Mouse (Mus musculus): ENCODE measurements around the gene Ect2l. TPM values are rescaled to one million over a fixed set of nuclear protein-coding genes. Genes with fewer than 3 reads are reported as not detected.
"Not testable (repeated sequence)": the region's sequence is repeated elsewhere in the genome, so short reads cannot be mapped to it uniquely, and the experiment has no call there.

The Ect2l gene
- polyA plus RNA-seq, 1 experiment = not detected

GRCm38 (mm10) chr10:18162435-18162971, 48.2 kb downstream of the Ect2l start:
- Histone ChIP-seq H3K4me1 (ENCODE audit: control insufficient read depth, insufficient read depth, insufficient read length, low read length) (no peaks in the 10 kb centered on the region; the same call in 1 of the 2 replicates), H3K27ac (ENCODE audit: insufficient read depth, low read depth, low read length) (no peak overlapping the region), H3K27me3 (ENCODE audit: control insufficient read depth, insufficient read depth, low read length) (no peaks in the 10 kb centered on the region), H3K36me3 (ENCODE audit: control insufficient read depth, insufficient read depth, low read length) (no peaks in the 10 kb centered on the region), H3K4me3 (ENCODE audit: low read depth, low read length) (no peak overlapping the region)
- TF ChIP-seq CTCF (IDR thresholded peaks at IDR 0.05; ENCODE audit: extremely low read depth, insufficient read length, insufficient replicate concordance, low read depth, low read length) = no peak
- no peak for TF ChIP-seq POLR2A (IDR thresholded peaks at IDR 0.05; ENCODE audit: low read depth, low read length)
- 85% methylated on average over 7 of the region's 7 CpGs for WGBS

GRCm38 (mm10) chr10:18147224-18147623, 63.5 kb downstream of the Ect2l start:
- H3K27me3 ChIP-seq (ENCODE audit: control insufficient read depth, insufficient read depth, low read length) = no peaks in the 10 kb centered on the region
- no peak overlapping the region for H3K4me3 ChIP-seq (ENCODE audit: low read depth, low read length)
- WGBS = 69% methylated on average over 3 of the region's 3 CpGs

GRCm38 (mm10) chr10:18142231-18142630, 68.5 kb downstream of the Ect2l start:
- Histone ChIP-seq H3K4me1 (ENCODE audit: control insufficient read depth, insufficient read depth, insufficient read length, low read length) (no peaks in the 10 kb centered on the region), H3K4me3 (ENCODE audit: low read depth, low read length) (no peak overlapping the region), H3K27me3 (ENCODE audit: control insufficient read depth, insufficient read depth, low read length) (no peaks in the 10 kb centered on the region), H3K27ac (ENCODE audit: insufficient read depth, low read depth, low read length) (no peak overlapping the region), H3K36me3 (ENCODE audit: control insufficient read depth, insufficient read depth, low read length) (no peaks in the 10 kb centered on the region)
- 80% methylated on average over 6 of the region's 6 CpGs for WGBS
- no peak for TF ChIP-seq POLR2A (IDR thresholded peaks at IDR 0.05; ENCODE audit: low read depth, low read length)
- no peak for TF ChIP-seq CTCF (IDR thresholded peaks at IDR 0.05; ENCODE audit: extremely low read depth, insufficient read length, insufficient replicate concordance, low read depth, low read length)

More at GRCm38 (mm10) chr10:18147224-18147623, 63.5 kb downstream of the Ect2l start:
- no peaks in the 10 kb centered on the region for H3K4me1 ChIP-seq (ENCODE audit: control insufficient read depth, insufficient read depth, insufficient read length, low read length)
- TF ChIP-seq POLR2A (IDR thresholded peaks at IDR 0.05; ENCODE audit: low read depth, low read length) (no peak), CTCF (IDR thresholded peaks at IDR 0.05; ENCODE audit: extremely low read depth, insufficient read length, insufficient replicate concordance, low read depth, low read length) (no peak)
- no peak overlapping the region for H3K27ac ChIP-seq (ENCODE audit: insufficient read depth, low read depth, low read length)
- H3K36me3 ChIP-seq (ENCODE audit: control insufficient read depth, insufficient read depth, low read length) = no peaks in the 10 kb centered on the region

GRCm38 (mm10) chr10:18141389-18141788, 69.3 kb downstream of the Ect2l start:
- Histone ChIP-seq H3K4me1 (ENCODE audit: control insufficient read depth, insufficient read depth, insufficient read length, low read length) (no peaks in the 10 kb centered on the region), H3K4me3 (ENCODE audit: low read depth, low read length) (no peak overlapping the region), H3K27me3 (ENCODE audit: control insufficient read depth, insufficient read depth, low read length) (no peaks in the 10 kb centered on the region), H3K36me3 (ENCODE audit: control insufficient read depth, insufficient read depth, low read length) (no peaks in the 10 kb centered on the region), H3K27ac (ENCODE audit: insufficient read depth, low read depth, low read length) (no peak overlapping the region)
- TF ChIP-seq POLR2A (IDR thresholded peaks at IDR 0.05; ENCODE audit: low read depth, low read length) (no peak), CTCF (IDR thresholded peaks at IDR 0.05; ENCODE audit: extremely low read depth, insufficient read length, insufficient replicate concordance, low read depth, low read length) (no peak)
- WGBS = 83% methylated on average over 2 of the region's 2 CpGs

DNA sequence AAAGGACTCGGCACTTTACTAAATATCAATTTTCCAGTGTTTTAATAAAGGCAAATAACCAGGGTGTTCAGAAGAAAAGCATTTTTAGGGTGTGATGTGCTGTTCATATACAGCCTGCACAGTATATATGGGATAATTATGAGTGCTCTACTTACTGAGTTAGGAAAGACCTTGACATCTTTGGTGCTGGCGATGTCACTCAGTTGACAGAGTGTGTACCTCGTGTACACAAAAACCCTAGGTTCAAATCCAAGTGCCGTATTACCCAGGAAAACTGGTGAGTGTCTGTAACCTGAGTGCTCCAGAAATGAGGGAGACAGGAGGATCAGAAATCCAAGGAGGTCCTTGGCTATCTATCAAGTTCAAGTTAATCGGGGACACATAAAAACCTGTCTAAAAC, 71.1 kb downstream of the Ect2l start:
- 80% methylated on average over 5 of the region's 5 CpGs for WGBS
- Histone ChIP-seq H3K36me3 (ENCODE audit: control insufficient read depth, insufficient read depth, low read length) (no peaks in the 10 kb centered on the region), H3K27me3 (ENCODE audit: control insufficient read depth, insufficient read depth, low read length) (no peaks in the 10 kb centered on the region), H3K4me3 (ENCODE audit: low read depth, low read length) (no peak overlapping the region), H3K4me1 (ENCODE audit: control insufficient read depth, insufficient read depth, insufficient read length, low read length) (no peaks in the 10 kb centered on the region), H3K27ac (ENCODE audit: insufficient read depth, low read depth, low read length) (no peak overlapping the region)
- TF ChIP-seq CTCF (IDR thresholded peaks at IDR 0.05; ENCODE audit: extremely low read depth, insufficient read length, insufficient replicate concordance, low read depth, low read length) = no peak
- no peak for TF ChIP-seq POLR2A (IDR thresholded peaks at IDR 0.05; ENCODE audit: low read depth, low read length)

DNA sequence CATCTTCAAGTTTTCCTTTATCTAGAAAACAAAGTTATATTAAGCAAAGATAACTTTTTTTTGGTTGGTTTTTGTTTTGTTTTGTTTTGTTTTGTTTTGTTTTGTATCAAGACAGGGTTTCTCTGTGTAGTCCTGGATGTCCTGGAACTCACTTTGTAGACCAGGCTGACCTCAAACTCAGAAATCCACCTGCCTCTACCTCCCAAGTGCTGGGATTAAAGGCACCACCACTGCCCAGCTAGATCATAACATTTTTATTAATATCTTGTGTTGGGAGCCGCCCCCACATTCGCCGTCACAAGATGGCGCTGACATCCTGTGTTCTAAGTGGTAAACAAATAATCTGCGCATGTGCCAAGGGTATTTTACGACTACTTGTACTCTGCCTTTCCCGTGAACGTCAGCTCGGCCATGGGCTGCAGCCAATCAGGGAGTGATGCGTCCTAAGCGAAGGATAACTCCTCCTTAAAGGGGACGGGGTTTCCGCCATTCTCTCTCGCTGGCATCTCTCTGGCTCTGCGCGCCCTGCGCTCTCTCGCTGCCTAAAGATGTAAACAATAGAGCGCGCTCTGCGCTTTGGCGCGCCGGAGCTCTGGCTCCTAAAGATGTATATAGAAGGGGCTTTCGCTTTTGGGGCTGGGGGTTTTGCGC, 71.7 kb downstream of the Ect2l start:
- not testable (repeated sequence) for H3K27me3 ChIP-seq (ENCODE audit: control insufficient read depth, insufficient read depth, low read length); H3K4me3 ChIP-seq (ENCODE audit: low read depth, low read length); H3K27ac ChIP-seq (ENCODE audit: insufficient read depth, low read depth, low read length); H3K36me3 ChIP-seq (ENCODE audit: control insufficient read depth, insufficient read depth, low read length); H3K4me1 ChIP-seq (ENCODE audit: control insufficient read depth, insufficient read depth, insufficient read length, low read length)
- 78% methylated on average over 18 of the region's 26 CpGs for WGBS

DNA sequence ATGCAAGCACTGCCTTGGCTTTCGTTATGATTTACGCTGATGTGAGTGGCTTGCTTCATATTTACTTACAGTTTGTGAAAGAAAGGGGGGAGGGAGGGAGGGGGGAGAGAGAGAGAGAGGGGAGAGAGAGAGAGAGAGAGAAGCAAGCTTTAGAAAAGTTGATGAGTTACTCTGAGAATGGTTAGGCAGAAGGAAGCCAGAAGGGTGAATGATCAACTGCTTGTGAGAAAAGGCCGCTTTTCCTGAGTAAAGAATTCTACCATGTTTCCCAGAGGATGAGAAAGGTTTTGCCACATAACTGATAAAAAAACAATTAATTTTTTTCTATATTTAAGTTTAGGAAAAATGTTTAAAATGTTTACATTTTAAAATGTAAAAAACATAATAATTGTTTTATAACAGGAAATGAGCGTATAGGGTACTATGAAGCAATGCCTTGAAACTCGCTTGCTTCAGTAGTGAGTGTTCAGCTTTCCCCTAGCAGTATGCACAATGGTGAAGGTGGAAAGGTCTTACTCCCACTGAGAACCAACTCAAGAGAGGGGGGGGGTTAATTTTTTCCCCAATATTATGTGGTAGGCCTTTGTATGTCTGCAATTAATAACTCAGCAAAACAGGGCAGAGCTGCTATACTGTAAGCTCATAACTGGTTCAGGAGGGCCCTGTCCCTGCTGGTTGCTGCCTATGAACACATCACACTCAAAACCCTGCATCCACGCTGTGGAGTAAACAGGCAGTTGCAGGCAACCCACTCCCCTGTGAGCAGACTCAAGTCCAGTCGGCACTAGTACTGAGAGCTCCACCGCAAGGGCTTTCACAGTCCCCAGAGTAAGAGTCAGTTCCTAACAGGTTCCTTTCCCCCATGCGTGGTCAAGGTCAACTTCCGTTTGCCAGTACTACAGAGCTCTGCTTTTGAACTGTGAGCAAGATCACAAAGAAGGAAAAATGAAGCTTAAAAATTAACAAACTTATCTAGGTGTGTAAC, 78.7 kb downstream of the Ect2l start:
- 54% methylated on average over 10 of the region's 10 CpGs for WGBS
- Histone ChIP-seq H3K4me3 (ENCODE audit: low read depth, low read length) (no peak overlapping the region), H3K27me3 (ENCODE audit: control insufficient read depth, insufficient read depth, low read length) (no peaks in the 10 kb centered on the region), H3K27ac (ENCODE audit: insufficient read depth, low read depth, low read length) (no peak overlapping the region), H3K36me3 (ENCODE audit: control insufficient read depth, insufficient read depth, low read length) (no peaks in the 10 kb centered on the region), H3K4me1 (ENCODE audit: control insufficient read depth, insufficient read depth, insufficient read length, low read length) (peaks cover 3% of the 10 kb centered on the region; the same call in 1 of the 2 replicates)
- TF ChIP-seq POLR2A (IDR thresholded peaks at IDR 0.05; ENCODE audit: low read depth, low read length) (no peak), CTCF (IDR thresholded peaks at IDR 0.05; ENCODE audit: extremely low read depth, insufficient read length, insufficient replicate concordance, low read depth, low read length) (no peak)

Measured in small intestine, adult 2 months (tissue).